Mouse (Mus musculus): Measurements from ENCODE around the gene Sec61g.

GRCm38 (mm10) chr11:16528909-16529308 is 20.6 kb upstream of the Sec61g start:
- TF ChIP-seq CTCF (IDR thresholded peaks at IDR 0.05; ENCODE audit: borderline replicate concordance, insufficient read depth, low read depth, low read length) (no peak), POLR2A (IDR thresholded peaks at IDR 0.05; ENCODE audit: borderline replicate concordance, insufficient read depth, low read length) (no peak)

Data from cerebellum, adult 2 months (tissue).